Mouse (Mus musculus) midbrain, embryonic 11.5 days (tissue): ENCODE measurements around the gene Gm11992. TPM values are rescaled to one million over a fixed set of nuclear protein-coding genes. Genes with fewer than 3 reads are reported as not detected.
A peak's percentile ranks its signal among the peaks of the same experiment; 100 is the strongest.

Experiments used
- ATAC-seq: fragments of 200-750 bp; cut with Nextera tagmentation; 2 replicates; pipeline ENCODE4 v1.8.0; 2017; ENCODE audit warnings: moderate TSS enrichment, moderate library complexity; ENCODE audit not compliant: low FRiP score
- DNase-seq: peaks from one replicate; pipeline ENCODE4 v3.0.0; 2015; ENCODE audit warnings: low spot score; ENCODE audit errors: missing footprints
- H3K27ac ChIP-seq: fragments of 300-500 bp; sonication (generic); 2 replicates; pipeline ENCODE4 v1.5.1; 2014; ENCODE audit warnings: low read depth, low read length
- H3K27me3 ChIP-seq: fragments of 300-500 bp; sonication (generic); 2 replicates; pipeline ENCODE4 v1.6.1; 2014; ENCODE audit warnings: mild to moderate bottlenecking, low read length, moderate library complexity, mixed read lengths; ENCODE audit not compliant: control insufficient read depth, insufficient read depth
- H3K36me3 ChIP-seq: fragments of 300-500 bp; sonication (generic); 2 replicates; pipeline ENCODE4 v1.6.1; 2014; ENCODE audit warnings: mild to moderate bottlenecking, low read length, moderate library complexity, mixed read lengths; ENCODE audit not compliant: control insufficient read depth, insufficient read depth
- H3K4me1 ChIP-seq: fragments of 300-500 bp; sonication (generic); 2 replicates; pipeline ENCODE4 v1.6.1; 2014; ENCODE audit warnings: low read length; ENCODE audit not compliant: control insufficient read depth, insufficient read depth
- H3K4me2 ChIP-seq: fragments of 300-500 bp; sonication (generic); 2 replicates; pipeline ENCODE4 v1.6.1; 2014; ENCODE audit warnings: mild to moderate bottlenecking, moderate library complexity
- H3K4me3 ChIP-seq: fragments of 300-500 bp; sonication (generic); 2 replicates; pipeline ENCODE4 v1.5.1; 2014; ENCODE audit warnings: low read depth, low read length
- H3K9ac ChIP-seq: fragments of 300-500 bp; sonication (generic); 2 replicates; pipeline ENCODE4 v1.6.1; 2014; ENCODE audit warnings: low read length
- H3K9me3 ChIP-seq: fragments of 300-500 bp; sonication (generic); 2 replicates; pipeline ENCODE4 v1.6.1; 2016; ENCODE audit warnings: low read length; ENCODE audit not compliant: control insufficient read depth
- WGBS: fragments of 180-500 bp; shearing (Covaris S2); extraction: QIAGEN DNeasy Blood & Tissue Kit; methylation state at CpG from one replicate; pipeline ENCODE4 v1.1.7; 2014; 5-methylcytosine and 5-hydroxymethylcytosine counted together
- polyA plus RNA-seq: library from polyadenylated mRNA; unstranded; fragments of >200 nt; fragmentation: Nextera tagmentation; extraction: Ambion mirVana; gene quantifications from 2 replicates; pipeline ENCODE4 v1.2.1, GENCODE M21; 2014

The Gm11992 gene
- polyA plus RNA-seq, 1 experiment from 2014 or later, result 0.77 TPM

DNA sequence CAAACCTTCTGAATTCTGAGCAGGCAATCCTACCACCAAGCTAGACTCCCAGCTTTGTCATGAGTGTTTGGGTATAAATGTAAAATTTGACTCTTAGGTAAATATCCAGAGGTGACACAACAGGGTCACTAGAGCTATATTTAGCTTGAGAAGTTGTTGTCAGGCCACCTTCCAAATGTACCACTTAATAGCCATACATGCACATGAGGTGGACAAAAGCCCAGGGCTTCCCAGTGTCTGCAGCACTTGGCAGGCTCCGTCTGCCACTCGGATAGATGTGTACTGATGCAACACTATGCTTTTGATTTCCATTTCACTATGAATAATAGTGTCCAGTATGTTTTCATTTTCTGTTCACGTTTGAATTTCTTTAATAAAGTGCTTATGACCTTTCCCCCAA, 23.2 kb upstream of the Gm11992 start:
- H3K27ac ChIP-seq, result no peak overlapping the region
- whole genome bisulfite sequencing, result 76% methylated on average over 3 of the region's 3 CpGs
- ATAC-seq, result no peak

GRCm38 (mm10) chr11:9031530-9031929, 16.9 kb upstream of the Gm11992 start:
- Histone ChIP-seq H3K4me3 (no peak overlapping the region), H3K27ac (no peak overlapping the region), H3K9ac (no peak overlapping the region), H3K9me3 (no peaks in the 10 kb centered on the region), H3K4me2 (no peak overlapping the region), H3K27me3 (no peaks in the 10 kb centered on the region), H3K36me3 (no peaks in the 10 kb centered on the region), H3K4me1 (no peaks in the 10 kb centered on the region)
- DNase-seq (no peak), ATAC-seq (no peak)
- WGBS, result 85% methylated on average over 2 of the region's 2 CpGs

More for the DNA sequence above, 23.2 kb upstream of the Gm11992 start:
- H3K4me2 ChIP-seq, result no peak overlapping the region
- H3K36me3 ChIP-seq, result no peaks in the 10 kb centered on the region
- no peaks in the 10 kb centered on the region for H3K9me3 ChIP-seq
- no peaks in the 10 kb centered on the region for H3K27me3 ChIP-seq
- H3K9ac ChIP-seq, result no peak overlapping the region
- H3K4me3 ChIP-seq, result no peak overlapping the region
- no peak for DNase-seq
- no peaks in the 10 kb centered on the region for H3K4me1 ChIP-seq

- ATAC-seq, result no peak
- WGBS, result 85% methylated on average over 2 of the region's 2 CpGs
Observed at GRCm38 (mm10) chr11:9046546-9046945, 1.8 kb upstream of the Gm11992 start.

GRCm38 (mm10) chr11:9047044-9047443, 1.4 kb upstream of the Gm11992 start:
- ATAC-seq, result no peak
- Histone ChIP-seq H3K27me3 (peaks cover 2% of the 10 kb centered on the region; the same call in 1 of the 2 replicates), H3K4me1 (peaks cover 3% of the 10 kb centered on the region), H3K4me3 (no peak overlapping the region), H3K4me2 (no peak overlapping the region), H3K36me3 (no peaks in the 10 kb centered on the region), H3K9me3 (no peaks in the 10 kb centered on the region), H3K27ac (no peak overlapping the region), H3K9ac (no peak overlapping the region)
- 86% methylated on average over 5 of the region's 5 CpGs for WGBS
- no peak for DNase-seq

More at GRCm38 (mm10) chr11:9046546-9046945, 1.8 kb upstream of the Gm11992 start:
- no peak for DNase-seq
- peaks cover 3% of the 10 kb centered on the region for H3K4me1 ChIP-seq
- no peaks in the 10 kb centered on the region for H3K36me3 ChIP-seq
- no peak overlapping the region for H3K9ac ChIP-seq
- H3K4me2 ChIP-seq, result no peak overlapping the region
- peaks cover 2% of the 10 kb centered on the region; the same call in 1 of the 2 replicates for H3K27me3 ChIP-seq
- no peak overlapping the region for H3K27ac ChIP-seq
- H3K4me3 ChIP-seq, result no peak overlapping the region
- no peaks in the 10 kb centered on the region for H3K9me3 ChIP-seq

GRCm38 (mm10) chr11:9048703-9049060, 288 bp downstream of the Gm11992 start, which contains the start of gene Sun3:
Sun3 (minus strand) TSS chr11:9048991.
- Histone ChIP-seq H3K4me3 (peak within 1 kb of the TSS; percentile 41), H3K27me3 (peaks cover 2% of the 10 kb centered on the region; the same call in 1 of the 2 replicates), H3K9me3 (no peaks in the 10 kb centered on the region), H3K27ac (no peak within 1 kb of the TSS), H3K4me1 (peaks cover 3% of the 10 kb centered on the region), H3K9ac (no peak within 1 kb of the TSS; the same call in 1 of the 2 replicates), H3K4me2 (peak within 1 kb of the TSS; percentile 74), H3K36me3 (no peaks in the 10 kb centered on the region)
- DNase-seq, result peak; percentile 96
- WGBS, result under 1% methylated on average over 18 of the region's 18 CpGs
- peak; percentile 76 for ATAC-seq

- H3K4me2 ChIP-seq, result no peak overlapping the region
- H3K4me3 ChIP-seq, result no peak overlapping the region
- no peaks in the 10 kb centered on the region for H3K36me3 ChIP-seq
- no peak overlapping the region for H3K9ac ChIP-seq
- H3K9me3 ChIP-seq, result no peaks in the 10 kb centered on the region
- peaks cover 2% of the 10 kb centered on the region; the same call in 1 of the 2 replicates for H3K27me3 ChIP-seq
- WGBS, result 80% methylated on average over 4 of the region's 4 CpGs
- H3K4me1 ChIP-seq, result peaks cover 3% of the 10 kb centered on the region
- no peak for DNase-seq
- ATAC-seq, result no peak
- H3K27ac ChIP-seq, result no peak overlapping the region
Observed at GRCm38 (mm10) chr11:9050241-9050640, 1.8 kb downstream of the Gm11992 start.

DNA sequence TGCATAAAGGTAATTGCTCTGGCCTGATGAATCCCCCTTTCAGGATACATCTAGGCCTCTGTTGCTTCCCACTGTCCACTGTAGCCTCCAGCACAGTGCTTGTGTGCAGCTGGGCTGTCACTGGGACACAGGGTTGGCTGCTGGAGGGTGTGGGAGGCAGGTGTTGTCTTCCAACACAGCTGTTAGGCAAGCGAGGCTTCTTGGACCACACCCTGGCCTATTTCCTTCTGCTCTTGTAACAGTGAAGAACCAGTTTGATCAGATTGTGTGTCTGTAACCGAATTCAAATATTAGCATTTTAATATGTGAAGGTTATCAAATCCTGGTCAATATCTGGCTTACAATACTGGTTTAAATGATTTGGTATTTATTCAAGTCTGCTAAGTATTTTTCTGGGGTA, 3.5 kb downstream of the Gm11992 start:
- DNase-seq (no peak), ATAC-seq (no peak)
- Histone ChIP-seq H3K4me1 (peaks cover 3% of the 10 kb centered on the region), H3K27ac (no peak overlapping the region), H3K9ac (no peak overlapping the region), H3K27me3 (peaks cover 2% of the 10 kb centered on the region; the same call in 1 of the 2 replicates), H3K9me3 (no peaks in the 10 kb centered on the region), H3K4me3 (no peak overlapping the region), H3K4me2 (no peak overlapping the region), H3K36me3 (no peaks in the 10 kb centered on the region)
- WGBS, result 80% methylated on average over 2 of the region's 2 CpGs

GRCm38 (mm10) chr11:9056937-9057336, 8.5 kb downstream of the Gm11992 start:
- 77% methylated on average over 2 of the region's 2 CpGs for WGBS

DNA sequence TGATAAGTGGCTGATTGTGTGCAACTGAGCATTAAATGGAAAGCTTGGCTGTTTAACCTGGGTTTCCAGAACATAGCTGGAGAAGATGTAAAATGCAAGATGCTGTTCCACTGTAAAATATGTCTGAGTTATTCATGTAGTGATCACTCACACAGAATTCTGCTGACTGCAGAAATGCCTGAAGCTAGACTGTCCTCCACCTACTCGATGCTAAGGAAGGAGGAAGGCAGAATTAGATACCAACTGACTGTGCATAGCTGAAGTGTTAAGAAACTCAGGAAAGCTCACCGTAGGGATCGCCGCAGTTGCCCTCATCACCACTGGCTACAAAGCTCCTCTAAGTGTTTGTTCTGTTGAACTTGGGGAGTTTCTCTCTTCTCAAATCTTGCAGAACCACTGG, 9.3 kb downstream of the Gm11992 start:
- Histone ChIP-seq H3K4me2 (no peak overlapping the region), H3K4me1 (no peaks in the 10 kb centered on the region), H3K27ac (no peak overlapping the region), H3K36me3 (no peaks in the 10 kb centered on the region), H3K4me3 (no peak overlapping the region), H3K9ac (no peak overlapping the region), H3K9me3 (no peaks in the 10 kb centered on the region), H3K27me3 (no peaks in the 10 kb centered on the region)
- WGBS, result 85% methylated on average over 4 of the region's 4 CpGs
- DNase-seq, result no peak
- no peak for ATAC-seq

More at GRCm38 (mm10) chr11:9056937-9057336, 8.5 kb downstream of the Gm11992 start:
- Histone ChIP-seq H3K4me2 (no peak overlapping the region), H3K4me3 (no peak overlapping the region), H3K27me3 (no peaks in the 10 kb centered on the region), H3K9ac (no peak overlapping the region), H3K27ac (no peak overlapping the region), H3K36me3 (no peaks in the 10 kb centered on the region), H3K4me1 (no peaks in the 10 kb centered on the region), H3K9me3 (no peaks in the 10 kb centered on the region)
- DNase-seq (no peak), ATAC-seq (no peak)
